Mouse (Mus musculus) C2C12 (cell line): Measurements from ENCODE around the gene Ypel3. TPM values are rescaled to one million over a fixed set of nuclear protein-coding genes. Genes with fewer than 3 reads are reported as not detected.
A peak's percentile ranks its signal among the peaks of the same experiment; 100 is the strongest.

ENCODE experiments used
- H3K27me3 ChIP-seq: one replicate; pipeline ENCODE4 v1.6.1; 2011; ENCODE audit not compliant: control insufficient read depth, insufficient read depth, insufficient read length
- H3K36me3 ChIP-seq: one replicate; pipeline ENCODE4 v1.6.1; 2011; ENCODE audit not compliant: control insufficient read depth, insufficient read depth
- H3K4me3 ChIP-seq: one replicate; pipeline ENCODE4 v1.5.1; 2011; ENCODE audit warnings: mild to moderate bottlenecking, control low read depth; ENCODE audit not compliant: poor library complexity, insufficient read depth, severe bottlenecking
- H3K79me2 ChIP-seq: one replicate; pipeline ENCODE4 v1.6.1; 2011; ENCODE audit not compliant: control insufficient read depth, insufficient read depth
- H3K79me3 ChIP-seq: one replicate; pipeline ENCODE4 v1.6.1; 2011; ENCODE audit warnings: low read depth, control low read depth
- H3ac ChIP-seq: one replicate; pipeline ENCODE3; 2011; ENCODE audit warnings: low read depth; ENCODE audit not compliant: control insufficient read depth, insufficient read length
- CEBPB ChIP-seq: IDR thresholded peaks from one replicate; pipeline ENCODE4 v1.6.1; 2011; ENCODE audit warnings: low read depth, mild to moderate bottlenecking, control low read depth, moderate library complexity
- CTCF ChIP-seq: IDR thresholded peaks from one replicate; pipeline ENCODE4 v1.5.1; 2011; ENCODE audit not compliant: control insufficient read depth, insufficient read depth, insufficient read length
- FOSL1 ChIP-seq: IDR thresholded peaks from one replicate; pipeline ENCODE4 v1.8.0; 2011; ENCODE audit warnings: mild to moderate bottlenecking, low read length; ENCODE audit not compliant: poor library complexity, insufficient read depth, severe bottlenecking
- MAX ChIP-seq: IDR thresholded peaks from one replicate; pipeline ENCODE4 v1.6.1; 2011; ENCODE audit warnings: mild to moderate bottlenecking, control low read depth
- MYOD1 ChIP-seq: IDR thresholded peaks from one replicate; pipeline ENCODE4 v1.6.1; 2011; ENCODE audit warnings: low read depth; ENCODE audit not compliant: control insufficient read depth, insufficient read length
- MYOG ChIP-seq: IDR thresholded peaks from one replicate; pipeline ENCODE4 v1.6.1; 2011; ENCODE audit not compliant: control insufficient read depth, insufficient read length; ENCODE audit errors: extremely low read depth
- USF1 ChIP-seq: IDR thresholded peaks from one replicate; pipeline ENCODE4 v1.6.1; 2011; ENCODE audit warnings: low read depth, mild to moderate bottlenecking, control low read depth, moderate library complexity
- polyA plus RNA-seq: library from polyadenylated mRNA; unstranded; fragments of >200 nt; fragmentation: generic; extraction: Trizol; gene quantifications from one replicate; pipeline ENCODE4 v1.2.1, GENCODE M21; 2012; ENCODE audit warnings: missing spikeins

Ypel3 gene
- polyA plus RNA-seq, 1 experiment, result 16.6 TPM

DNA sequence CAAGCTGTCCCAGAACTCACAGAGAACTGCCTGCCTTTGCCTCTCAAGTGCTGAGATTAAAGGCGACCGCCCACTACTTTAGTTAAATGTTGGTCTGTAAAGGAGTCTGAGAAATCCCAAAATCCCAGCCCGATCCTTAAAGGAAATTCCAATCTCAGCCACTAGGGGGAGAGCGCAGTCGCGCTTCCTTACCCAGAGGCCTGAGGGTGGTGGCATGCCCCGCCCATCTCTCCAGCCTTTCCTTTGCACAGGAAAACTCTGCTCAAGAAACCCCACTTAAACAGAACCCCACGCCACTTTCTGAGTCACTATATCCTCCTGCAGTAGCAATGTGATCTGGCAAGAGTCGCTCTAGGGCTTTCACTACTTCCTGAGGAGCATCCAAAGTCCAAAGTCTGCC is 21.9 kb upstream of the Ypel3 start:
- no peaks in the 10 kb centered on the region for H3K27me3 ChIP-seq
- H3K79me3 ChIP-seq, result no peaks in the 10 kb centered on the region
- no peak overlapping the region for H3K4me3 ChIP-seq
- H3ac ChIP-seq, result no peak overlapping the region
- TF ChIP-seq CTCF, result peak; percentile 39
- no peak for TF ChIP-seq MAX
- H3K79me2 ChIP-seq, result peaks cover 4% of the 10 kb centered on the region
- H3K36me3 ChIP-seq, result no peaks in the 10 kb centered on the region

DNA sequence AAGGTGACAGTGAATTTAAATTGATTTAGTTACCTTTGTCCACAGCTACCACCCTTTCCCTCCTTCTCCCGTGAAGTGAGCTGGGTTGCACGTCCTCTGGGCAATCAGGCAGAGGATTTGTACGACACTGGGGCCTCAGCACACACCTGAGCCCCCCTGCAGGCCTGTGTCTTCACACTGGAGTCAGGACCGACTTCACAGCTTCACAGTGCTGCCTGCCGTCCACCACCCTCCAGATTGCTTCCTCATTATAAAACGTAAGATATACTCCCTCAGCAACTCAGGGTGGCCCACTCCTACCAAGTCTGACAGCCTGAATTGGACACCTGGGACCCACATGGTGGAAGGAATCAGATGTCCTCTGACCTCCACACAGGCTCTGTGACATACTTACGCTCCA is 18.2 kb upstream of the Ypel3 start:
- Histone ChIP-seq H3K79me2 (peaks cover 22% of the 10 kb centered on the region), H3K27me3 (no peaks in the 10 kb centered on the region), H3ac (no peak overlapping the region), H3K4me3 (no peak overlapping the region), H3K79me3 (peaks cover 1% of the 10 kb centered on the region), H3K36me3 (peaks cover 4% of the 10 kb centered on the region)
- TF ChIP-seq MYOD1 (no peak), USF1 (no peak), CTCF (no peak), CEBPB (no peak), FOSL1 (no peak), MAX (no peak), MYOG (no peak)

DNA sequence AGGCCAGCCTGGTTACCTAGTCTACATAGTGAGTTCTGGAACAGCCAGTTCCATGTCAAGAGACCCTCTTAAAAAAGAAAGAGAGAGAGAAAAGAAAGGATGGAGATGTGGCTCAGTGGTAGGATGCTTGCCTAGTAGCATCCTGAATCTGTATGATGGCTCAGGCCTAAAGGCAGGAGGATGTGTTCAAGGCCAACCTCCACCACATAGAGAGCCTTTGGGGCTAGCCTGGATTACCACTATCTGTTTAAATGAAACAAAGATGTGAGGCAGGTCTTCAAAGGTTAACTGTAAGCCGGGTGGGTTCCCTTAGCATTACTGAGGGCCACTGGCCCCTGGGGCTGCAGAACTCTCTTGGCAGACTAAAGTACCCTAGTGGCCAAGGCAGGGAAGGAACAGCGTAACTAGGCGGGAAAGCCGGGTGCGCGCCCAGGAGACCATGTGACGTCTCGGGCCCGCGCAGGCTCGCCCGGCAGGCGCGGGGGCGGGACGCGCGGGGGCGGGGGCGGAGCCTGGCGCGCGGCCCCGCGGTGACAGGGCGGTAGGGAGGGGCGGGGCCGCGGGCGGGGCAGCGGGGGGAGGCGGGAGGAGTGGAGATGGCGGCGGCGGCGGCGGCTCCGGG is 17.6 kb upstream of the Ypel3 start, which contains the start of gene Mapk3:
Mapk3 (plus strand) TSS at position 552 of the 622 bp plus-strand sequence.
- H3K27me3 ChIP-seq, result no peaks in the 10 kb centered on the region
- TF ChIP-seq MYOD1 (no peak), USF1 (peak; percentile 81), CEBPB (no peak), CTCF (peak; percentile 62)
- peak within 1 kb of the TSS; percentile 85 for H3ac ChIP-seq
- H3K79me2 ChIP-seq, result peaks cover 22% of the 10 kb centered on the region
- H3K4me3 ChIP-seq, result peak within 1 kb of the TSS; percentile 68
- H3K36me3 ChIP-seq, result peaks cover 9% of the 10 kb centered on the region
- peaks cover 1% of the 10 kb centered on the region for H3K79me3 ChIP-seq

DNA sequence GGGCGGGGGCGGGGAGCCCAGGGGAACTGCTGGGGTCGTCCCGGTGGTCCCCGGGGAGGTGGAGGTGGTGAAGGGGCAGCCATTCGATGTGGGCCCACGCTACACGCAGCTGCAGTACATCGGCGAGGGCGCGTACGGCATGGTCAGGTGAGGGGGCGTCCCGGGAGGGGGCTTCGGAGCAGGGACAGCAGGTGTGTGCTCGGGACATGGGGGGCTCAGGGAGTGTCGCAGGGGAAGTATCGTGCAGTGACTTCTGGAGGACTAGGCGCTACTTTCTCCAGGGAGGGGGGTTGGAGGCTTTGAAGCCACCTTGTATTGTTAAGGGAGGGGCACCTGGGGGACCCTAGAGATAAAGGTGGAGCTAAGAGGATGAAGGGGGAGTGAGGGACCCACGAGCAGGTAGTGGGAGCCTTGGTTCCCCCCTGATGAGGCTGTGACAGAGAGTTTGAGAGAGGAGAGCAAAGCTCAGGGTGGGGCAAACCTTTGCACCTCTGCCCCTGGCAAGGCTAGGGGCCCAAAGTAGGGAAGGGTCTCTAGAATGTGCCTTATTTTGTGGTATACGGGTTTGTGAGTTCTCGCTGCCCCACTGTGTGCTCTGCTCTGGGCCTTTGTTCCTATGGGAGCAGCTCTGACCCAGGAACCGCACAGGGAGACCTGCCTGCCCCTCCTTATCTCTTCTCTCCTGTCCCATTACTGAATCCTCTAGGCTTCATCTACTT is 16.9 kb upstream of the Ypel3 start:
- peaks cover 22% of the 10 kb centered on the region for H3K79me2 ChIP-seq
- peaks cover 1% of the 10 kb centered on the region for H3K79me3 ChIP-seq
- H3K4me3 ChIP-seq, result peak overlapping the region; percentile 68
- peaks cover 11% of the 10 kb centered on the region for H3K36me3 ChIP-seq
- no peaks in the 10 kb centered on the region for H3K27me3 ChIP-seq
- H3ac ChIP-seq, result peak overlapping the region; percentile 85
- TF ChIP-seq MYOG (no peak), USF1 (no peak), MAX (no peak), CTCF (no peak), FOSL1 (no peak), CEBPB (no peak), MYOD1 (no peak)

DNA sequence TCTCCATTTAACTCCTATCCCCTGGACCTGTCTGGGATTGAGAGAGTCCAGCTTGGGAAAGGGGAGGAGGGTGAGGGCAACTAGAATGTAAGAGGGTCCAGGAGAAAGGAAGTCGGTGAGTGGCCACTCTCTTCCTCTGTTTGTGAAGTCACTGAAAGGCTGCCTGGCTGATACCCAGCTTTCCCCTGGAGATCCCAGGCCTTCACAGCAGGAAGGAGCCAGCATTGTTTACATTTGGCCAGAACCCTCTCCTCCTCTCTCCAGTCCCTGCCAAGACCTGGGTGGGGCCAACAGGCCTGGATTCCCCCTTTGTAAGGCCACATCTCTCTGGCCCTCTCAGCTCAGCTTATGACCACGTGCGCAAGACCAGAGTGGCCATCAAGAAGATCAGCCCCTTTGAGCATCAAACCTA is 16.4 kb upstream of the Ypel3 start:
- TF ChIP-seq USF1, result peak; percentile 55
- peak; percentile 33 for TF ChIP-seq MAX
- TF ChIP-seq FOSL1, result no peak
- no peaks in the 10 kb centered on the region for H3K27me3 ChIP-seq
- H3K4me3 ChIP-seq, result peak overlapping the region; percentile 68
- peaks cover 11% of the 10 kb centered on the region for H3K36me3 ChIP-seq
- H3K79me2 ChIP-seq, result peaks cover 22% of the 10 kb centered on the region
- H3ac ChIP-seq, result peak overlapping the region; percentile 85
- peaks cover 1% of the 10 kb centered on the region for H3K79me3 ChIP-seq

DNA sequence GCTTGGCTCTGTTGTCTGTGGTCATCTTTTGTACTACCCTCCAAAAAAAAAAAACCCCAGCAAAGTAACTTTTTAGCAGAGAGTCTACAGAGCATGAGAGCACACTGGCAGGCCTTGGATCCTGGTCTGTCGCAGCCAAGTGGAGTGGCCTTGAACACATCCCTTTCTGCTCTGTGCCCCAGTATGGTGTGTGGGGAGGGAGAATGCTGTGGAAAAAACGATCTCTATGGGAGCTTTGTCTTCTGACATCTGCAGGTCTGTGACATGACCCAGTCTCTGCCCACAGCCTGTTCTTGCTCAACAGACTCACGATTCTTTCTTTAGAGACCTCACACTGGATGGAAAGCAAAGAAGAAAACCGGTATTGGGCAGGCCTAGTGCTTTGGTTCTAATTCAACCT is 15.8 kb upstream of the Ypel3 start:
- Histone ChIP-seq H3K27me3 (no peaks in the 10 kb centered on the region), H3ac (no peak overlapping the region), H3K79me3 (peaks cover 1% of the 10 kb centered on the region), H3K36me3 (peaks cover 11% of the 10 kb centered on the region), H3K4me3 (no peak overlapping the region), H3K79me2 (peaks cover 22% of the 10 kb centered on the region)
- TF ChIP-seq CTCF (no peak), MAX (no peak), FOSL1 (no peak), MYOG (no peak), MYOD1 (no peak), CEBPB (no peak), USF1 (no peak)
